Mouse (Mus musculus) T-helper 17 cell (primary cell): ENCODE measurements at regions not wholly inside any gene's neighbourhood (a gene's known extent, or its start where the extent isn't known, plus 50 kb on each side); places are given as distances from the start of the nearest gene placed in this dataset.

Experiments
- in situ Hi-C, 2 experiments: fragments of 300-600 bp; cut with MboI, MseI; formaldehyde crosslinking; loops; 1 replicate in 1 of 2; 2 replicates in 1 of 2; pipeline ENCODE4 v1.15.1; 2025; ENCODE audit warnings: high pct_unique_total_duplicates in 2 of 2

DNA sequence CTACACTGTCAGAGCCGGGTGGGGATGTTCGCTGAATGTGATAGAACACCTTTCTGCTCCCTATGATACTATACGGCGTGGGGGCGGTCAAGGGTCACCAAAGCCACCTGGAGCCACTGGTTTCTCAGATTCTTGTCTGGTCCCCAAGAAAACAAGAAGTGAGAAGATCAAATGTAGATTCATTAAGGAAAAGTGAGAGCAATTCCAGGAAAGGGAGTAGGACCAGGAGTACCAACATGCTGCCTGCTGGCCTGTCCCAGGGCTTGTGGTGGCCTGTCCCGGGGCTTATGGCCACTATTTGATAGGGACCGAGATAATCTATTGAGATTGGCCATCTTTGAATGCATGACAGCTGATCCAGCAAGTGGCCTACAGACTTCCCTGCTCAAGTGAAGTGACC lies 58.8 kb upstream of the Fut8 start:
- in situ Hi-C loops, result no loop called here

GRCm38 (mm10) chr12:77177811-77178578 lies 59.9 kb upstream of the Fut8 start:
- in situ Hi-C loops, result no loop called here

DNA sequence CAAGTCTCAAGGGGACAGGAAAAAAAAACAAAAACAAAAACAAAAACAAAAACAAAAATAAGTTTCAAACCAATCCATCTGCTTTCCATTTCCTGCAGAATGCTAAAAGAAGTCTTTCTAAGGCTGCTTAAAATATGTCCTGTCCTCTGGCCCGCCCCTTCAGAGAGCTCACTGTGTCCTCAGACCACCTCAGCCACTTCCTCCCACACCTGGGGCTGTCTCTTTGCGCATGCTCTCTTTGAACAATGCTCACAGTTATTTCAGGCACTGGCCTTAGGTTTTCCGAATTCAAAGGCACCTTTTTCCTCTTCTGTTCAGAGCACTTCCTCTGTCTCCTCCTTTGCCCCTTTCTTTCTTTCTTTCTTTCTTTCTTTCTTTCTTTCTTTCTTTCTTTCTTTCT lies 60.6 kb upstream of the Fut8 start:
- in situ Hi-C loops, result no loop called here

DNA sequence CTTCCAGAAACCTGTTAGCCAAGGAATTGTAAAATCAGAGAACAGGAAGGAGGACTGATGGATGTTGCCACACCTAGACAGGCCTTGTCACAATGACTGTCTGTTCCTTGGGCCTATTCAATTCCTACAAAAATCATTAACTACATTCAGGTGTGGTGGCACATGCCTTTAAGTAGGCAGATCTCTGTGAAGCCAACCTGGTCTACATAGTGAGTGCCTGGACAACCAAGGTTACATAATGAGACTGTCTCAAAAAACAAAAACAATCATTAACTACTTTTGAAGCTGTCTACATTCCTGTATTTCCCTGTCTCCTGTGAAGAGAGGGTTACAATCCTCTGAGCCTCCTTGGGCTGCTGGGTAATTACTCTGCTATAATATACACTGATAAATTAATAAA lies 63.9 kb upstream of the Fut8 start:
- in situ Hi-C loops, result no loop called here

DNA sequence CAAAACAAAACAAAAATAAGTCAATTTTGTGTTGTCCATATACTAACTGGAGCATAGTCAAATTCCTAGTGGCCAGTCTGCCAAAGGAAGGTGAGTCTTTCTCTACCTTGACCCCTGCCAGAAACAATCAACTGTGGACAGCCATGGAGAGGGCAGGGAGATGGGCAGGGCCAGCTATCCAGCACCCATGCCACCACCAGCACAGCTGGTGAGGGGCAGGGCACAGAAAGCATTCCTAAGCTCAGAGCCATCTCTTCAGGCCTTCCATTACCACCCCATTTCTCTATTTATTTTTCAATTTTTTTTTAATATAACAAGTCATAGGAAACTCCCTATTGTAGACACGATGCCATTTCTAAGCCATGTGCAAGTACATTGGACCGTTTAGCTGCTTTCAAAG lies 65.4 kb upstream of the Fut8 start:
- in situ Hi-C loops, result no loop called here

DNA sequence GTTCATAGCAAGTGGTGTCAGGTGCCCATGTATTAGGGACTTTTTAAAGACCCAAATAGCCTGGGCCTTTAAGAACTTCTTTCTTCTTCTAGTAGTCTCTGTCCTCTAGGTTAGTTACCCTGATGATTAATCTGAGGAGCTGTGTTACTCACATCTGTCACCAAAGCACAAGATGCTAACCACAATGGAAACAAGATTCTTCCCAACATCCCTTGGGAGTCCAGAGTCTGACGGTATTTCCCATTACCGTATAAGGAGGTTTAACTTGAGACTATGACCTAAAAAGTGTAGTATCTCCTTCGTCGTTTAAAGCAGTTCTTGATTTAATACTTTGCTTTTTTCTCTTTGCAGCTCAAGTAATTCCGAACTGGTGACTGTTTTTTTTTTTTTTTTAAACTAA lies 67.7 kb upstream of the Fut8 start:
- in situ Hi-C loops, result no loop called here

GRCm38 (mm10) chr12:77168367-77168766 lies 69.6 kb upstream of the Fut8 start:
- in situ Hi-C loops, result no loop called here

DNA sequence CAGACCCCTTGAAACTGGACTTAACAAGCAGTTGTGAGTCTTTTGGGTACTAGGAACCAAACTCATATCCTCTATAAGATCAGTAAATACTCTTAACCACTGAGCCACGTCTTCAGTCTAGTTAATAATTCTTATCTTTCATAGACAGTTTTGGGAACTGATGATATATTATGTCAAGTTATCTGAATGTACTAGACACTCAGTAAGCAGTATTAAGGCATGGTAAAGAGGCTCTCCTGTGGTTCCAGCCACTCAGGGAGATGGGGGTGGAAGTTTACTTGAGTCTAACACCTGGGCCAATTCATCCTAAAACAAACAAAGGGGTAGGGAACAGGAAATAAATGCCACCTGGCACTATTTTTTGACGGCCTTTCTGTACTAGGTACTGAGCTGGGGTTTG lies 81.2 kb upstream of the Fut8 start:
- in situ Hi-C loops, result no loop called here

DNA sequence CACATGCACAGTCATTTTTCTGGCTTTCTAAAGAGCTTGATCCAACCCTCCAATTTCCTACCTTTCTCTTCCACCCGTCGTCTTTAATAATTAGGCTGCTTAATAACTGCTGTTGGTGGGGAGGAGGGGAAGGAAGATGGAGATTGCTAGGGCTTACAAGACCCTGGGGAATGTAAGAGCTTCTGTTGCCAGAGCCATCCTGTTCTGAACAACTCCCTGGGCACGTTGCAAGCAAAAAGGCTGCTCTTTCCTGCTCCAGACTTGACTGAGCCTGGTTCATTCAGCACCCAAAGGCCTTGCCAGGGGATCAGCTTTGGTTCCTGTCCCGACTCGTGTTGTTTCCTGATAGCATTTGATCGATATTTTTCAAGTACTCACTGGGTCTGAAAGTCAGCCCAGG lies 82.3 kb upstream of the Fut8 start:
- in situ Hi-C loops, result no loop called here

- in situ Hi-C loops, result loop anchor here (5.0 kb wide), 1 partner anchor 81 kb away; no protein-coding TSS in a partner anchor
Observed at GRCm38 (mm10) chr12:77151471-77151870, 86.5 kb upstream of the Fut8 start.

DNA sequence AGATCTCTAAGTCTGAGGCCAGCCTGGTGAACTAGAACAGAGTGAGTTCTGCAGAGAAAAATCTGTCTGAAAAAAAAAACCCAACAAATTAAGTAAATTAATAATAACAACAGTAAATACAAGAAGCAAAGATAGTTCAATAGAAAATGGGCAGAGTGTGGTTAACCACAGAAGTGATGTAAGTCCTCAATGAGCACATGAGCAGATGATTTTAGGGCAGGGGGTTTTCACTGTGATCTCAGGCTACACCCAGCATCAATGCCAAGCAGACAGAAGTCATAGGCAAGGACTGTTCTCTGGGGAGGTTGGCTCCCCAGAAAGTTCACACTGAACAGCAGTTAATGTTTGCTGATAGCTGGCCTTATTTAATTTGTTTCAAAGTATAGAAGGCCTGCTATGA lies 88.1 kb upstream of the Fut8 start:
- in situ Hi-C loops, result loop anchor here (5.0 kb wide), 2 partner anchors 82 to 93 kb away; no protein-coding TSS in a partner anchor

DNA sequence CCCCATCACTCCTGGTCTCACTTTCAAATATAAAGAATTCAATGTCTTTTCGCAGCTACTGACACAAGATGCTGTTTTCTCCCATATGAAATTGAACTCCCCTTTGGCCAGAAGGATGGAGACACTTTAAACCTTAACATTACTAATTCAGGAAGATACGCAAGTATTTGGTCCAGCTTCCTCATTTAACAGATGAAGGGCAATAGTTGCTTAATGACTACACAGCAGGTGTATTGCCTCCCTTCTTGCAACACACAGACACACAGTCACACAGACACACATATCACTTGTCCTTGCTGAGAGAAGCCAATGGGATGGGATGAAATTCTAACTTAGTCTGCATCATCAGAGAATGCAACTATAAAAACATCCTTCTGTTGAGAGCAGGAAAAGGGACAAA lies 89.8 kb upstream of the Fut8 start:
- in situ Hi-C loops, result loop anchor here in 1 of 2 experiments (5.0 kb wide), 1 partner anchor 91 kb away; no protein-coding TSS in a partner anchor

- in situ Hi-C loops, result no loop called here
Observed at GRCm38 (mm10) chr12:77143958-77144357, 94.0 kb upstream of the Fut8 start.

- in situ Hi-C loops, result no loop called here
Observed at GRCm38 (mm10) chr12:77143521-77143920, 94.4 kb upstream of the Fut8 start.

DNA sequence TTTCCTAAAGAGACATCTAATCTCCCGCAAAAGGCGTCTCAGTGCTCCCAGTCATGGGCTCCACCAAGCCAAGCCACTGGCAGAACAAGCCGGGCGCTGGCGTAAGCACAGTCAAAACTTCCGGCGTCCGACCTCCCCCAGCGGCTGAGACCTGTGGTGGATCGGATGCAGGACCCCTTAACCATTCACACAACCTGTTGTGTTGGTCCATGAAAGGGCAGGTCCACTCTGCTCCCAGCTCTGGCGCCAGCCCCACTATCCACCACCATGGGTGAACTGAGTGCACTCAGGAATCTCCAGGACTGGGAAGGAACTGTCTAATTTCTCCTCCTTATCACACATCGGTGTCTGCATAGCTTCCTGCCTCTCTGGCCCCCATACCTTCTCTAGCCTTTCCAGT lies 94.8 kb upstream of the Fut8 start:
- in situ Hi-C loops, result no loop called here

GRCm38 (mm10) chr12:77142224-77142623 lies 95.7 kb upstream of the Fut8 start:
- in situ Hi-C loops, result no loop called here

DNA sequence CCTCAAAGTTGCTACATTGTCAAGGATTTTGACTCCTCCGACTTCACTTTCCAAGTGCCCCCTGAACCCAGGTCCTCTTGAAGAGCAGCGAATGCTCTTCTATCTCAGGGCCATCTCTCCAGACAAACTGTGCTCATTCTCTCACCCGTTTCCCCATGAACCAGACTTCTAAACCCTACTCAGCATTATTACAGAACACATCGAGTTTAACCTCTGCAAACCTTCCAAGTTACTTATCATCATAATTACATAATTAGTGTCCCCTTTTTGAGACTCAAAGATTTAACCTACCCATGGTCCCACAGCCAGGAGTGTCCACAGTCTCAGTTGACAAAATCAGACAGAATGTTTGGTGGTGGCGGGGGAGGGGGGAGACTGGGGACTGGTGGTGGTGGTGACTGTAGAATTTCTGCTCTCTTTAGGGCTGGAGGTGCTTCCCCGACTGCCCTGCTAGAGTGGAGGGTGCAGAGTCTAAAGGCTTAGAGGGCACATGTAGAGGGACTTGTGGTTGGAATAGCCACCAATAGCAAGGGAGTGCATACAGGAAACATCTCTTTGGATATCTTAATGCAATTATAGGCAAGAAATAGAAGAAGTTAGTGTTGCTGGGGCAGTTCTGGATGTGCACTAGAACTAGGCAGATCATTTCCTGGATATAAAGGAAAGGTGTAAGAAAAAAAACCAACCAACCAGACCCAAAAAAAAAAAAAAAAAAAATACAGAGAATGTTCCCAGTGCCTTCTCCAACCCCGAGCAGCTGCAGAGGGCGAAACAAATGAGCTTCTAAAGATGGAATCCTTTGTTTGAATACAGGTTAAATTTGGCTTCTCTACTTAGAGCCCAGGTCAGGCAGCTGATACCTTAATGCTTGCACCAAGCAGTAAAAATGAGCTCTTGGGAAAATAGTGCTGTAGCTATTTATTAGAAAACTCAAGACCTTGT lies 96.4 kb upstream of the Fut8 start:
- in situ Hi-C loops, result no loop called here

- in situ Hi-C loops, result no loop called here
Observed at GRCm38 (mm10) chr12:77140656-77141055, 97.3 kb upstream of the Fut8 start.

GRCm38 (mm10) chr12:77140141-77140540 lies 97.8 kb upstream of the Fut8 start:
- in situ Hi-C loops, result no loop called here

- in situ Hi-C loops, result loop anchor here in 1 of 2 experiments (5.0 kb wide), 1 partner anchor 42 kb away; no protein-coding TSS in a partner anchor
Observed at GRCm38 (mm10) chr12:77139718-77140117, 98.2 kb upstream of the Fut8 start.

GRCm38 (mm10) chr12:77138506-77139201 lies 99.3 kb upstream of the Fut8 start:
- in situ Hi-C loops, result loop anchor here in 1 of 2 experiments (5.0 kb wide), 1 partner anchor 41 kb away; no protein-coding TSS in a partner anchor
